Mouse (Mus musculus): ENCODE measurements around the gene 1810062G17Rik. TPM values are rescaled to one million over a fixed set of nuclear protein-coding genes. Genes with fewer than 3 reads are reported as not detected.

Gene 1810062G17Rik
- polyA plus RNA-seq, 1 experiment from 2014 or later = not detected

GRCm38 (mm10) chr3:36449292-36450165, 26.2 kb upstream of the 1810062G17Rik start:
- Histone ChIP-seq H3K9ac (ENCODE audit: low read length) (no peak overlapping the region), H3K4me3 (ENCODE audit: low read depth, low read length) (no peak overlapping the region), H3K36me3 (ENCODE audit: control insufficient read depth, insufficient read depth, low read length) (no peaks in the 10 kb centered on the region), H3K4me2 (ENCODE audit: low read depth) (no peak overlapping the region), H3K27ac (ENCODE audit: low read depth, low read length) (no peak overlapping the region), H3K27me3 (ENCODE audit: control insufficient read depth, insufficient read depth, low read length) (no peaks in the 10 kb centered on the region), H3K4me1 (ENCODE audit: control insufficient read depth, insufficient read depth, low read length) (0 out of 2 replicates have a peak, but pooled peaks cover 5% of the 10 kb centered on the region), H3K9me3 (ENCODE audit: control insufficient read depth, low read length) (no peaks in the 10 kb centered on the region)
- DNase-seq (ENCODE audit: low spot score) = no peak
- 41% methylated on average over 20 of the region's 20 CpGs for WGBS
- no peak for ATAC-seq (ENCODE audit: insufficient read depth, low FRiP score, low TSS enrichment)

DNA sequence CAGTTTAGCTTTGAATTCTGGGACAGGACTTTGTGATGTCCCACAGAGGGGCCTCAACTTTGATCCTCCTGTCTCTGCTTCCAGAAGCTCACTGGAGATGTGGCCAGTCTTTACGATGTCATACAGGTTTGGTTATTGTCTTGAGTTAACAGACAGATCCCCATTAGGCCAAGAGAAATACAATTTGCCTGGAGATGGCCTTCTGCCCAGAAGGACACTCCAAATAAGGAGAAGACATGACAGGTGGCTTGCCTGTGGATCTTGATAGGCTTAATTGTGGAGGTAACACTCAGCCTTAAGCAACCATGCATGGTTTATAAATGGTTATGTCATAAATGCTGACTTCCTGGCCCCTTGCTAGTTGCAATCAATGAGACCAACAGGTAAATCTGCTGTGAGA, 23.2 kb upstream of the 1810062G17Rik start:
- Histone ChIP-seq H3K27me3 (ENCODE audit: control insufficient read depth, insufficient read depth, low read length) (no peaks in the 10 kb centered on the region), H3K4me3 (ENCODE audit: low read depth, low read length) (no peak overlapping the region), H3K4me1 (ENCODE audit: control insufficient read depth, insufficient read depth, low read length) (0 out of 2 replicates have a peak, but pooled peaks cover 5% of the 10 kb centered on the region), H3K27ac (ENCODE audit: low read depth, low read length) (no peak overlapping the region), H3K9ac (ENCODE audit: low read length) (no peak overlapping the region), H3K9me3 (ENCODE audit: control insufficient read depth, low read length) (no peaks in the 10 kb centered on the region), H3K36me3 (ENCODE audit: control insufficient read depth, insufficient read depth, low read length) (no peaks in the 10 kb centered on the region), H3K4me2 (ENCODE audit: low read depth) (no peak overlapping the region)
- WGBS = 88% methylated on average over 1 of the region's 1 CpGs
- no peak for ATAC-seq (ENCODE audit: insufficient read depth, low FRiP score, low TSS enrichment)
- no peak for DNase-seq (ENCODE audit: low spot score)

DNA sequence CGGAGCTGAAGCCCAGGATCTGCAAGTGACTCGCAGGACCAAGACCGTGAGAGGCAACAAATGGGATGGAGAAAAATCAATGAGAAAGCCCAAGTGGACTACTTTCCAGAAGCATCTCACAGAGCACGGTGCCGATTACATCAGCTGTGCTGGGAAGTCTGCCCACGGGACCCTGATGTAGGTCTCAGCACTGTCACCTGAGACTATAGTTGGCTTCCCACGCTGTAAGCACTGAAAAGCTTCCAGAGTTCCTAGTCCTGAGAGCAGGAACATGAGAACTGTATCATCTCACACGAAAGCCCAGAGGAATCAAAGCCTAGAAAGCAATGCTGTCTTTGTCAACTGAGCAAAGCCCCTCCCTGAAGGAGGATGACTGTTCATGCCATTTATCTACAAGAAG, 20.6 kb upstream of the 1810062G17Rik start:
- H3K4me1 ChIP-seq (ENCODE audit: control insufficient read depth, insufficient read depth, low read length) = no peaks in the 10 kb centered on the region
- H3K4me3 ChIP-seq (ENCODE audit: low read depth, low read length) = no peak overlapping the region
- no peak overlapping the region for H3K27ac ChIP-seq (ENCODE audit: low read depth, low read length)
- DNase-seq (ENCODE audit: low spot score) = no peak
- no peaks in the 10 kb centered on the region for H3K27me3 ChIP-seq (ENCODE audit: control insufficient read depth, insufficient read depth, low read length)
- H3K4me2 ChIP-seq (ENCODE audit: low read depth) = no peak overlapping the region
- H3K9ac ChIP-seq (ENCODE audit: low read length) = no peak overlapping the region
- no peak for ATAC-seq (ENCODE audit: insufficient read depth, low FRiP score, low TSS enrichment)
- WGBS = 91% methylated on average over 8 of the region's 8 CpGs
- no peaks in the 10 kb centered on the region for H3K36me3 ChIP-seq (ENCODE audit: control insufficient read depth, insufficient read depth, low read length)
- no peaks in the 10 kb centered on the region for H3K9me3 ChIP-seq (ENCODE audit: control insufficient read depth, low read length)

- no peaks in the 10 kb centered on the region for H3K4me1 ChIP-seq (ENCODE audit: control insufficient read depth, insufficient read depth, low read length)
- no peak for DNase-seq (ENCODE audit: low spot score)
- no peak overlapping the region for H3K9ac ChIP-seq (ENCODE audit: low read length)
- H3K36me3 ChIP-seq (ENCODE audit: control insufficient read depth, insufficient read depth, low read length) = no peaks in the 10 kb centered on the region
- WGBS = 78% methylated on average over 3 of the region's 3 CpGs
- ATAC-seq (ENCODE audit: insufficient read depth, low FRiP score, low TSS enrichment) = no peak
- no peak overlapping the region for H3K4me3 ChIP-seq (ENCODE audit: low read depth, low read length)
- no peak overlapping the region for H3K27ac ChIP-seq (ENCODE audit: low read depth, low read length)
- H3K27me3 ChIP-seq (ENCODE audit: control insufficient read depth, insufficient read depth, low read length) = no peaks in the 10 kb centered on the region
- no peak overlapping the region for H3K4me2 ChIP-seq (ENCODE audit: low read depth)
- H3K9me3 ChIP-seq (ENCODE audit: control insufficient read depth, low read length) = no peaks in the 10 kb centered on the region
Measured at GRCm38 (mm10) chr3:36455566-36455965, 20.2 kb upstream of the 1810062G17Rik start.

GRCm38 (mm10) chr3:36460717-36461116, 15.0 kb upstream of the 1810062G17Rik start:
- Histone ChIP-seq H3K4me2 (ENCODE audit: low read depth) (no peak overlapping the region), H3K27me3 (ENCODE audit: control insufficient read depth, insufficient read depth, low read length) (no peaks in the 10 kb centered on the region), H3K9ac (ENCODE audit: low read length) (no peak overlapping the region), H3K9me3 (ENCODE audit: control insufficient read depth, low read length) (no peaks in the 10 kb centered on the region), H3K36me3 (ENCODE audit: control insufficient read depth, insufficient read depth, low read length) (no peaks in the 10 kb centered on the region), H3K27ac (ENCODE audit: low read depth, low read length) (no peak overlapping the region), H3K4me3 (ENCODE audit: low read depth, low read length) (no peak overlapping the region), H3K4me1 (ENCODE audit: control insufficient read depth, insufficient read depth, low read length) (no peaks in the 10 kb centered on the region)
- DNase-seq (ENCODE audit: low spot score) (no peak), ATAC-seq (ENCODE audit: insufficient read depth, low FRiP score, low TSS enrichment) (no peak)
- WGBS = 92% methylated on average over 7 of the region's 7 CpGs

GRCm38 (mm10) chr3:36461819-36462218, 13.9 kb upstream of the 1810062G17Rik start:
- no peaks in the 10 kb centered on the region for H3K36me3 ChIP-seq (ENCODE audit: control insufficient read depth, insufficient read depth, low read length)
- DNase-seq (ENCODE audit: low spot score) = no peak
- H3K27me3 ChIP-seq (ENCODE audit: control insufficient read depth, insufficient read depth, low read length) = no peaks in the 10 kb centered on the region
- no peak overlapping the region for H3K27ac ChIP-seq (ENCODE audit: low read depth, low read length)
- H3K4me3 ChIP-seq (ENCODE audit: low read depth, low read length) = no peak overlapping the region
- H3K4me1 ChIP-seq (ENCODE audit: control insufficient read depth, insufficient read depth, low read length) = no peaks in the 10 kb centered on the region
- WGBS = 78% methylated on average over 5 of the region's 5 CpGs
- ATAC-seq (ENCODE audit: insufficient read depth, low FRiP score, low TSS enrichment) = no peak
- H3K4me2 ChIP-seq (ENCODE audit: low read depth) = no peak overlapping the region
- no peak overlapping the region for H3K9ac ChIP-seq (ENCODE audit: low read length)
- H3K9me3 ChIP-seq (ENCODE audit: control insufficient read depth, low read length) = no peaks in the 10 kb centered on the region

- no peak overlapping the region for H3K27ac ChIP-seq (ENCODE audit: low read depth, low read length)
- WGBS = 41% methylated on average over 1 of the region's 1 CpGs
- H3K27me3 ChIP-seq (ENCODE audit: control insufficient read depth, insufficient read depth, low read length) = no peaks in the 10 kb centered on the region
- ATAC-seq (ENCODE audit: insufficient read depth, low FRiP score, low TSS enrichment) = no peak
- no peak overlapping the region for H3K4me3 ChIP-seq (ENCODE audit: low read depth, low read length)
- no peak overlapping the region for H3K4me2 ChIP-seq (ENCODE audit: low read depth)
- no peak for DNase-seq (ENCODE audit: low spot score)
- H3K36me3 ChIP-seq (ENCODE audit: control insufficient read depth, insufficient read depth, low read length) = no peaks in the 10 kb centered on the region
- no peaks in the 10 kb centered on the region for H3K4me1 ChIP-seq (ENCODE audit: control insufficient read depth, insufficient read depth, low read length)
- H3K9me3 ChIP-seq (ENCODE audit: control insufficient read depth, low read length) = no peaks in the 10 kb centered on the region
- no peak overlapping the region for H3K9ac ChIP-seq (ENCODE audit: low read length)
Measured at GRCm38 (mm10) chr3:36462348-36462747, 13.4 kb upstream of the 1810062G17Rik start.

GRCm38 (mm10) chr3:36465538-36465937, 10.2 kb upstream of the 1810062G17Rik start:
- Histone ChIP-seq H3K4me2 (ENCODE audit: low read depth) (no peak overlapping the region), H3K4me3 (ENCODE audit: low read depth, low read length) (no peak overlapping the region), H3K4me1 (ENCODE audit: control insufficient read depth, insufficient read depth, low read length) (no peaks in the 10 kb centered on the region), H3K27me3 (ENCODE audit: control insufficient read depth, insufficient read depth, low read length) (no peaks in the 10 kb centered on the region), H3K36me3 (ENCODE audit: control insufficient read depth, insufficient read depth, low read length) (no peaks in the 10 kb centered on the region), H3K27ac (ENCODE audit: low read depth, low read length) (no peak overlapping the region), H3K9me3 (ENCODE audit: control insufficient read depth, low read length) (no peaks in the 10 kb centered on the region), H3K9ac (ENCODE audit: low read length) (no peak overlapping the region)
- 65% methylated on average over 7 of the region's 7 CpGs for WGBS
- DNase-seq (ENCODE audit: low spot score) (no peak), ATAC-seq (ENCODE audit: insufficient read depth, low FRiP score, low TSS enrichment) (no peak)

- no peaks in the 10 kb centered on the region for H3K36me3 ChIP-seq (ENCODE audit: control insufficient read depth, insufficient read depth, low read length)
- H3K4me1 ChIP-seq (ENCODE audit: control insufficient read depth, insufficient read depth, low read length) = no peaks in the 10 kb centered on the region
- H3K27me3 ChIP-seq (ENCODE audit: control insufficient read depth, insufficient read depth, low read length) = no peaks in the 10 kb centered on the region
- DNase-seq (ENCODE audit: low spot score) (no peak), ATAC-seq (ENCODE audit: insufficient read depth, low FRiP score, low TSS enrichment) (no peak)
- no peak overlapping the region for H3K9ac ChIP-seq (ENCODE audit: low read length)
- no peak overlapping the region for H3K4me3 ChIP-seq (ENCODE audit: low read depth, low read length)
- WGBS = 92% methylated on average over 7 of the region's 7 CpGs
- H3K9me3 ChIP-seq (ENCODE audit: control insufficient read depth, low read length) = no peaks in the 10 kb centered on the region
- H3K27ac ChIP-seq (ENCODE audit: low read depth, low read length) = no peak overlapping the region
- H3K4me2 ChIP-seq (ENCODE audit: low read depth) = no peak overlapping the region
Measured at GRCm38 (mm10) chr3:36467632-36468031, 8.1 kb upstream of the 1810062G17Rik start.
